Mouse (Mus musculus): ENCODE data around the gene B3gat3. TPM values are rescaled to one million over a fixed set of nuclear protein-coding genes. Genes with fewer than 3 reads are reported as not detected.
"Not testable (repeated sequence)": the region's sequence is repeated elsewhere in the genome, so short reads cannot be mapped to it uniquely, and the experiment has no call there.

The B3gat3 gene
- total and polyA plus RNA-seq, 2 experiments from 2014 or later: 89.3 to 99.6 TPM

DNA sequence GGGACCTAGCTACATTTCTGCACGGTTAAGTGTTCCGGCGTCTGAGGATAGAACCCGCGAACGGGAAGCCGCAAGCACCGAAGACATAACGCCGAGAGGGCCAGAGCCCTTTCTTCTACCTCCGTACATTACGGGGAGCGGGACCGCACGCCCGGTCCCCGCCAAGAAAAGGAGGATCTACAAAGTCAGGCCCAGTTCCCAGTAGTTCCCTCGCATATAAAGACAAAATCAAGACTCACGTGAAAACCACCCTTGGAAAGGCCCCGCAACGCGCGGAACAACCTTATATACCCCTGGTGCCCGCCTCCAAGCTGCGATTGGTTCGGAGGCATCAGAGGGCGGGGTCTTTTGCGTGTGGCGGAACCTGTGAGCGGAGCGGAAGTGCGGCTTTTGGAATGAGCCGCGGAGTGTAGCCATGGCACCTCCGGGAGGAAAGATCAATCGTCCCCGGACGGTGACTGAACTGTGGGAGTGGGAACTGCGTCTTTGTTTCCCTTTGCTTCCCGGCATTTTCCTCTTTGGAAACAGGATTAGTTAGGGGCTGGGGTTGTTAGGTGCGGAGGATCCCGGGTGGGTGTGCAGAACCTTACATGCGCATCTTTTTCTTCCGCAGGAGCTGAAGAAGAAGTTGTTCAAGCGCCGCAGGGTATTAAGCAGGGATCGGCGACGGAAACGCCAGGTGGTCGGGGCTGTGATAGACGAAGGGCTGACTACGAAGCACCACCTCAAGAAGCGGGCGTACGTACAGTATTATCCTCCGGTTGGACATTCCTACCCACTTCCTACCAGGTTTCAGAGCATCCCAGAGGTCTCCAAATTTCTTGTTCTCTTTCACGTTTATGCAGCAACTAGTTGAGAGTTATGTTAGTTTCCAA lies 31.4 kb upstream of the B3gat3 start, which contains the start of the genes 1810009A15Rik and Gm49416:
1810009A15Rik (plus strand) TSS at position 343 of the 875 bp plus-strand sequence.
Gm49416 (plus strand) TSS at position 416 of the 875 bp plus-strand sequence.
- Histone ChIP-seq H3K4me2 (ENCODE audit: low read depth) (peak within 1 kb of the TSS; percentile 85), H3K9ac (peak within 1 kb of the TSS; percentile 63), H3K27me3 (ENCODE audit: insufficient read depth, low read length) (no peaks in the 10 kb centered on the region), H3K4me1 (ENCODE audit: insufficient read depth) (peaks cover 5% of the 10 kb centered on the region), H3K4me3 (ENCODE audit: low read depth, low read length) (peak within 1 kb of the TSS; percentile 59), H3K9me3 (ENCODE audit: low read length) (no peaks in the 10 kb centered on the region), H3K36me3 (ENCODE audit: insufficient read depth) (0 out of 2 replicates have a peak, but pooled peaks cover 5% of the 10 kb centered on the region), H3K27ac (ENCODE audit: low read depth, low read length) (peak within 1 kb of the TSS; percentile 85)
- ATAC-seq: peak; percentile 97
- TF ChIP-seq CTCF (IDR thresholded peaks at IDR 0.05; ENCODE audit: low read depth): no peak
- peak; percentile 97 for DNase-seq
- under 1% methylated on average over 58 of the region's 58 CpGs for WGBS

DNA sequence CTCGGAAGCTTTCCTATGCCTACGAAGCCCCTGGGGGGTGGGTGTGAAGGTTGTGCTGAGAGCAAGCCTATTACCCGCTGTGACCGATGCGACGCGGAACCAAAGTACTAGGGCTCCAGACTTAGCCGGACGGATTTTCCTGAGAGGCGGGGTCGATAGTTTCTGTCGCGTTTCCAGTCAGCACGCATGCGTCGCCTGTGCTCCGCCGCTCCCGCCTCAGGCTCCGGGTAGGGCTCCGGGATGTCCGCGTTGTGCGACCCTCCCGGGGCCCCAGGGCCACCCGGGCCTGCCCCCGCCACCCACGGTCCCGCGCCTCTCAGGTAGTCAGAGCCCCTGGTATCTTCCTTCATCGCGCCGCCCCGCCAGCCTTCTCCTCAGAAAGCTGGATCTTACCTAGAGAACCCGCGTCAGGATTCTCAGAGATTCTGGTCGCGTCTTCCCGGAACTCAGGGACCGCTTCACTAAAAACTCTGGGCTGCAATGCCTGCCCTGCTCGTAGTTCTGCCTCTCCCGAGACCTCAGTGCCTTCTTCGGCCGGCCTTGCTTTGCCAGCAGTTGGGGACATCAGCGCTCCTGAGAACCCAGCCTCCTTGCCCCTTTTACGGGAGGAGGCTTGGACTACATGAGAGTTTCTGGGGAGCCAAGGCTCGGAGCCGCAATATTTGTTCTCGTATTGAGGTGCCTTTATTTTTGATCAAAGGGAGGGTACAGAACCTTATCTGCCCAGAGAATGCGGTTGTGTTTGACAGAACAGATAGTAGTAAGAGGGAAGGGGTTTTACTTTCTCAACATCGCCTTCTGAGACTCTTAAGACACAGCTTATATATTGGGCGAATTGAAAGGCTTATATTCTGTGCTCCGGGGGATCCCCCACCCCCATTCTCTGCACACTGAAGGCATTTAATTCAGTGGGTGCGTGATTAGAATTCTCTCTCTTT lies 27.1 kb upstream of the B3gat3 start, which contains the start of gene Ints5:
Ints5 (plus strand) TSS at position 177 of the 938 bp plus-strand sequence.
- peaks cover 5% of the 10 kb centered on the region for H3K4me1 ChIP-seq (ENCODE audit: insufficient read depth)
- WGBS: 3% methylated on average over 54 of the region's 54 CpGs
- H3K4me3 ChIP-seq (ENCODE audit: low read depth, low read length): peak within 1 kb of the TSS; percentile 79
- peak within 1 kb of the TSS; percentile 87 for H3K9ac ChIP-seq
- ATAC-seq: peak; percentile 68
- H3K27ac ChIP-seq (ENCODE audit: low read depth, low read length): peak within 1 kb of the TSS; percentile 87
- no peaks in the 10 kb centered on the region for H3K9me3 ChIP-seq (ENCODE audit: low read length)
- DNase-seq: peak; percentile 93
- TF ChIP-seq CTCF (IDR thresholded peaks at IDR 0.05; ENCODE audit: low read depth): no peak; the same call in 1 of the 2 replicates
- no peaks in the 10 kb centered on the region for H3K27me3 ChIP-seq (ENCODE audit: insufficient read depth, low read length)
- peak within 1 kb of the TSS; percentile 98 for H3K4me2 ChIP-seq (ENCODE audit: low read depth)
- peaks cover 16% of the 10 kb centered on the region for H3K36me3 ChIP-seq (ENCODE audit: insufficient read depth)

DNA sequence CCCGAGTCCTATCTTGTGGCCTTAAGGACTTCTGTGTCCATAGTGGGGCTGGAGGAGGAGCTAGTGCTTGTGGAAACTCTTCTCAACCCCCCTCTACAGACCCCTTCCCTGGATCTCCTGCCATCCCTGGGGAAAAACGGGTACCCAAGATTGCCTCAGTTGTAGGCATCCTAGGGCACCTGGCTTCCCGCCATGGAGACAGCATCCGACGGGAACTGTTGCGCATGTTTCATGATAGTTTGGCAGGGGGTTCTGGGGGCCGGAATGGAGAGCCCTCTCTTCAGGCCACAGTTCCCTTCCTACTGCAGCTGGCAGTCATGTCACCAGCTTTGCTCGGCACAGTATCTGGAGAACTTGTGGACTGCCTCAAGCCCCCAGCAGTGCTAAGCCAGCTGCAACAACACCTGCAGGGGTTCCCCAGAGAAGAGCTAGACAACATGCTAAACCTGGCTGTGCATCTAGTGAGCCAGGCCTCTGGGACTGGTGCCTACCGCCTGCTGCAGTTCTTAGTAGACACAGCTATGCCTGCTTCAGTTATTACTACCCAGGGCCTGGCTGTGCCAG lies 24.7 kb upstream of the B3gat3 start:
- Histone ChIP-seq H3K4me3 (ENCODE audit: low read depth, low read length) (no peak overlapping the region), H3K4me2 (ENCODE audit: low read depth) (no peak overlapping the region), H3K36me3 (ENCODE audit: insufficient read depth) (peaks cover 14% of the 10 kb centered on the region), H3K27me3 (ENCODE audit: insufficient read depth, low read length) (no peaks in the 10 kb centered on the region), H3K9me3 (ENCODE audit: low read length) (no peaks in the 10 kb centered on the region), H3K4me1 (ENCODE audit: insufficient read depth) (peaks cover 11% of the 10 kb centered on the region), H3K9ac (no peak overlapping the region), H3K27ac (ENCODE audit: low read depth, low read length) (no peak overlapping the region)
- WGBS: 86% methylated on average over 9 of the region's 9 CpGs
- DNase-seq (no peak), ATAC-seq (no peak)
- TF ChIP-seq CTCF (IDR thresholded peaks at IDR 0.05; ENCODE audit: low read depth): no peak

DNA sequence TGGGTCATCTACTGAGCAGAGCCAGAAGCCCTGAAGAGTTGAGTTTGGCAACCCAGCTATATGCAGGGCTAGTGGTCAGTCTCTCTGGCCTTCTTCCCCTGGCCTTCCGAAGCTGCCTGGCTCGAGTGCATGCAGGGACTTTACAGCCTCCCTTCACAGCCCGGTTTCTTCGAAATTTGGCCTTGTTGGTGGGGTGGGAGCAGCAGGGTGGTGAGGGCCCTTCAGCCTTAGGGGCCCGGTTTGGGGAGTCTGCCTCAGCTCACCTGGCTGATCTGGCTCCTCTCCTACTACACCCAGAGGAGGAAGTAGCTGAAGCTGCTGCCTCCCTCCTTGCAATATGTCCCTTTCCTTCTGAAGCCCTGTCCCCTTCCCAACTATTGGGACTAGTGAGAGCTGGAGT lies 23.9 kb upstream of the B3gat3 start:
- not testable (repeated sequence) for H3K4me2 ChIP-seq (ENCODE audit: low read depth); ATAC-seq; DNase-seq; H3K9me3 ChIP-seq (ENCODE audit: low read length); H3K4me3 ChIP-seq (ENCODE audit: low read depth, low read length); H3K27me3 ChIP-seq (ENCODE audit: insufficient read depth, low read length); H3K9ac ChIP-seq; H3K27ac ChIP-seq (ENCODE audit: low read depth, low read length)
- Histone ChIP-seq H3K4me1 (ENCODE audit: insufficient read depth) (peaks cover 11% of the 10 kb centered on the region), H3K36me3 (ENCODE audit: insufficient read depth) (peaks cover 11% of the 10 kb centered on the region)
- 81% methylated on average over 5 of the region's 5 CpGs for WGBS

DNA sequence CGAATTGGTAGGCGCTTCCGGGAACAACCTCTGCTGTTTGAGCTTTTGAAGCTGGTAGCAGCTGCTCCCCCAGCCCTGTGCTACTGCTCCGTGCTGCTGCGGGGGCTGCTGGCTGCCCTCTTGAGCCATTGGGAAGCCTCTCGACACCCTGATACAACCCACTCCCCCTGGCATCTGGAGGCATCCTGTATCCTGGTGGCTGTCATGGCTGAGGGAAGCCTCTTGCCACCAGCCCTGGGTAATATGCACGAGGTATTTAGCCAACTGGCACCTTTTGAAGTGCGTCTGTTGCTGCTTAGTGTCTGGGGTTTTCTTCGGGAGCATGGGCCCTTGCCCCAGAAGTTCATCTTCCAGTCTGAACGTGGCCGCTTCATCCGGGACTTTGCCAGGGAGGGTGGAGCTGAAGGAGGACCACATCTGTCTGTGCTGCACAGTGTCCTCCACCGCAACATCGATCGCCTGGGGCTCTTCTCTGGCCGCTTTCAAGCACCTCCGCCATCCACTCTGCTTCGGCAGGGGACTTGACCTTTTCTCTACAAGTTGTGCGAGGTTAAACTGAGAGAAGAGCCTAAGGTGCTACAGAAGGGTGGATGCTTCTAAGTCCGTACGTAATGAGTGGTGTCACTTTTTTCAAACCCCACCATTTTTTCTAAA lies 22.8 kb upstream of the B3gat3 start:
- H3K27me3 ChIP-seq (ENCODE audit: insufficient read depth, low read length); DNase-seq; H3K9me3 ChIP-seq (ENCODE audit: low read length): not testable (repeated sequence)
- WGBS: 22% methylated on average over 21 of the region's 21 CpGs
- peak; percentile 29 for ATAC-seq
- Histone ChIP-seq H3K27ac (ENCODE audit: low read depth, low read length) (peak overlapping the region; percentile 52; the same call in 1 of the 2 replicates), H3K36me3 (ENCODE audit: insufficient read depth) (peaks cover 15% of the 10 kb centered on the region), H3K4me3 (ENCODE audit: low read depth, low read length) (peak overlapping the region; percentile 78), H3K4me2 (ENCODE audit: low read depth) (peak overlapping the region; percentile 75), H3K4me1 (ENCODE audit: insufficient read depth) (peaks cover 11% of the 10 kb centered on the region), H3K9ac (peak overlapping the region; percentile 31)

DNA sequence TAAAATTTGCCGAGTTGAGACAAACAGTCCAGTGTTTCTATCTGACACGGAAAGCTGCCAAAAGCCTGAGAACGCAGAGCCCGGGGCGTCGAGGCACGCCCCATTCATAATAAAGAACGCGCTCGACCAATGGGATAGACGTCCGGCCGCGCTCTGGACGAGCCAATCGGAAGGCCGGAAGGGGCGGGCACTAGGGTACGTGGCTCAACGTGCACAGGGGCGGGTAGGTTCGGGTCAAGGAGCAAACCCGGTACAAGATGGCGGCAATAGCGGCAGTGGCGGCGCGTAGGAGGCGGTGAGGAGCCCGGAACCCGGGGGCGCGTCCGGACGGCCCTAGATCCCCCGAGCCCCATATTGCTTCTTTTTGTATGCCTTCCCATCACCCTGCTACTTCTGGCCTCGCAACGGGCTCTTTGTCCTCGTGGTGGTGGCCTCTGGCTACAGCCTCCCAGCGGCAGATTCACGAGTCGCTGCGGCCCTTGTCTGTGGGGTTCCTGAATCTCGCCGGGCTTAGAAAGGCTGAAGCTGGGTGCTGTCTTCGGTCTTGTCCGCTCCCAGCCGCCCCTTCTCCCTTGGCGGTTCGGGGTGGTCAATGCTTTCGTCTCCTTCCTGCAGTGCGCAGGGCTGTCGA lies 22.2 kb upstream of the B3gat3 start, which contains the start of gene Ganab:
Ganab (plus strand) TSS at position 207 of the 631 bp plus-strand sequence.
- Histone ChIP-seq H3K9me3 (ENCODE audit: low read length) (no peaks in the 10 kb centered on the region), H3K36me3 (ENCODE audit: insufficient read depth) (peaks cover 20% of the 10 kb centered on the region), H3K27me3 (ENCODE audit: insufficient read depth, low read length) (no peaks in the 10 kb centered on the region), H3K4me2 (ENCODE audit: low read depth) (peak within 1 kb of the TSS; percentile 75), H3K4me3 (ENCODE audit: low read depth, low read length) (peak within 1 kb of the TSS; percentile 78), H3K9ac (peak within 1 kb of the TSS; percentile 82), H3K27ac (ENCODE audit: low read depth, low read length) (peak within 1 kb of the TSS; percentile 86), H3K4me1 (ENCODE audit: insufficient read depth) (peaks cover 11% of the 10 kb centered on the region)
- ATAC-seq: peak; percentile 99
- under 1% methylated on average over 53 of the region's 53 CpGs for WGBS
- peak; percentile 97 for DNase-seq
- TF ChIP-seq CTCF (IDR thresholded peaks at IDR 0.05; ENCODE audit: low read depth): peak; percentile 45

All from forebrain, postnatal 0 days (tissue).